Mouse (Mus musculus) liver, adult 2 months (tissue): ENCODE measurements at regions not wholly inside any gene's neighbourhood (a gene's known extent, or its start where the extent isn't known, plus 50 kb on each side); places are given as distances from the start of the nearest gene placed in this dataset.

Source experiments
- CTCF ChIP-seq: fragments of 200-500 bp; IDR thresholded peaks from 2 replicates; pipeline ENCODE4 v1.5.1; 2011; ENCODE audit warnings: low read depth, low read length, control low read depth
- POLR2A ChIP-seq: fragments of 200-500 bp; IDR thresholded peaks from 2 replicates; pipeline ENCODE4 v1.6.1; 2011; ENCODE audit warnings: low read length, control low read depth; ENCODE audit not compliant: insufficient read depth; ENCODE audit errors: extremely low read depth

DNA sequence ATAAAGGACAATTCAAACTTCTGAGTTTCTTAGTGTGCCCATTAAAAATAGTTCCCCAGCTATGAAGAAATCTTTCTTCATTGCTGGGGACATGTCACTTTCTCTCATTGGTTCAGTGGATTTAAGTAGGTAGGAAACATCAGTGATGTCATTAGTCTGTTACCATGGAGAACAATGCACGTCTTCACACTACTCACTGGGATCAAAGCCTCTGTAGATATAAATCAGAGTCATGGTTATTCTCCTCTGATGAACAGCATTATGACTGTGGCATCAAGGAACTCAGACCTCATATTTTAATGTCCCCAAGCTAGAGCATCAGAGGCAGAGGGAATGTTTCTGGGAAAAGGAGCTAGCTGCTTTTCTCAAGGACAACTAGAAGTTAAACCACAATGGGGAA is 165.5 kb upstream of the Slc39a10 start:
- TF ChIP-seq CTCF = no peak
- no peak for TF ChIP-seq POLR2A
